Mouse (Mus musculus) midbrain, embryonic 12.5 days (tissue): ENCODE measurements around the gene Fam214b. TPM values are rescaled to one million over a fixed set of nuclear protein-coding genes. Genes with fewer than 3 reads are reported as not detected.

Experiments
- ATAC-seq: fragments of 200-750 bp; cut with Nextera tagmentation; 2 replicates; pipeline ENCODE4 v1.8.0; 2017; ENCODE audit warnings: low read depth, moderate TSS enrichment, moderate library complexity; ENCODE audit not compliant: low FRiP score
- H3K27ac ChIP-seq: fragments of 300-500 bp; sonication (generic); replicated peaks from 2 replicates; pipeline ENCODE4 v1.5.1; 2016; ENCODE audit warnings: mild to moderate bottlenecking
- H3K27me3 ChIP-seq: fragments of 300-500 bp; sonication (generic); 2 replicates; pipeline ENCODE4 v1.6.1; 2016; ENCODE audit warnings: mild to moderate bottlenecking
- H3K36me3 ChIP-seq: fragments of 300-500 bp; sonication (generic); 2 replicates; pipeline ENCODE4 v1.6.1; 2016
- H3K4me1 ChIP-seq: fragments of 300-500 bp; sonication (generic); 2 replicates; pipeline ENCODE4 v1.6.1; 2016
- H3K4me2 ChIP-seq: fragments of 300-500 bp; sonication (generic); replicated peaks from 2 replicates; pipeline ENCODE4 v1.6.1; 2016; ENCODE audit warnings: mild to moderate bottlenecking, moderate library complexity
- H3K4me3 ChIP-seq: fragments of 300-500 bp; sonication (generic); 2 replicates; pipeline ENCODE4 v1.5.1; 2016; ENCODE audit warnings: mild to moderate bottlenecking
- H3K9ac ChIP-seq: fragments of 300-500 bp; sonication (generic); replicated peaks from 2 replicates; pipeline ENCODE4 v1.6.1; 2016; ENCODE audit warnings: mild to moderate bottlenecking, moderate library complexity
- H3K9me3 ChIP-seq: fragments of 300-500 bp; sonication (generic); 2 replicates; pipeline ENCODE4 v1.6.1; 2016; ENCODE audit warnings: mild to moderate bottlenecking
- WGBS: fragments of 180-500 bp; shearing (Covaris S2); methylation state at CpG from one replicate; pipeline ENCODE4 v1.1.7; 2016; 5-methylcytosine and 5-hydroxymethylcytosine counted together
- polyA plus RNA-seq: library from polyadenylated mRNA; unstranded; fragments of >200 nt; fragmentation: Nextera tagmentation; extraction: Ambion mirVana; gene quantifications from 2 replicates; pipeline ENCODE4 v1.2.1, GENCODE M21; 2016

Fam214b gene
- polyA plus RNA-seq, 1 experiment from 2014 or later, result 51.8 TPM

DNA sequence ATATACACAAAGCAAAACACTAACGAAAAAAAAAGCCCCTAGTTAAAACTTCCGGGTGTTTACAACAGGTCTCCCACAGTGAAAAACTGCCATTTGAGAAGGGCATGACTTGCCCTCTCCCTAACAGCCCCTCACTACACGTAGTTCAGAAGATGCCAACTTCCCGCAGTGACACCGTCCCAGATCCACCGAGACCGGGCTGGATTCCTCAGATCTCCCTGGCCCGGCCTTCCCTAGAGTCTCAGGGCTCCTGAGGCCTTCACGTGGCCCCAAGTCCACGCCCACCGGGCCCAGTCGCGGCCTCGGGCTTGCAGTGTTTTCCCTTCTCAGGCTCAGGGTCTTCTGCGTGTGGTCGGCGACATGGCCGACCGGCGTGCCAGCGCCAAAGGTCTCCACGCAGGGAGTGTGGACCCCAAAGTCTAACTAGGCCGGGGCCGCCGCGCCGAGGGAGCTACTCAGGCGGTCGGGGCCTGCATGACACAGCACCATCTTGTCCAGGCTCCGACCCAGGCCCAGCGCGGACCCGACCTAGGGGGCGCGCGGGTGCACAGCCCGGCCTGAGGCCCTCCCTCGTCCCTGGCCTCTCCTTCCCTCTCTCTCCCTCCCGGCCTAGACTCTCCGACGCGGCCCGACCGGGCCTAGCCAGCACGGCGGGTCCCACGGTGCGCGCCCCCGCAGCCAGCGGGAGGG is 46.4 kb downstream of the Fam214b start:
- under 1% methylated on average over 51 of the region's 51 CpGs for WGBS
- peak overlapping the region; percentile 73 for H3K9ac ChIP-seq
- no peaks in the 10 kb centered on the region for H3K27me3 ChIP-seq
- H3K4me1 ChIP-seq, result peaks cover 27% of the 10 kb centered on the region
- H3K4me2 ChIP-seq, result peak overlapping the region; percentile 90
- H3K9me3 ChIP-seq, result no peaks in the 10 kb centered on the region
- H3K4me3 ChIP-seq, result peak overlapping the region; percentile 76
- ATAC-seq, result peak; percentile 74
- H3K27ac ChIP-seq, result peak overlapping the region; percentile 98
- H3K36me3 ChIP-seq, result peaks cover 11% of the 10 kb centered on the region

DNA sequence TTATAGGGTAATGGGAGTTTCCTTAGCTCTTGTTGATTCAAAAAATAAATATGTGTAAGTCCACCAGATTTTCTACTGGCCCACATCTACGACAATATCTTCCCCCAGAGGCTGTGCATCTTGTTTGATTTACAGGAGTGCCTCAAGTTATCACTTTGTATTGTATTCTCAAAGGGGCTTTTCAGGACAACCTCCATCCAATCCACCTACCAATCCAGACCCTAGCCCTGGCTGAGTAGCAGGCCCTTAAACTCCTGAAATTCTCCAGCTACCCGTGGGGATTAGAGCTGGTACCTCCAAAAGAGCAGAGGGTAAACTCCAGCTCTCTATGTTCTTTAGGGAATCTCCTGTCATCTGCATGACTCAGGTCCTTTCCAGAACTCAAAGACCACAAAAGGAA is 48.0 kb downstream of the Fam214b start:
- Histone ChIP-seq H3K27ac (no peak overlapping the region), H3K9ac (peak overlapping the region; percentile 3; the same call in 1 of the 2 replicates), H3K4me1 (peaks cover 27% of the 10 kb centered on the region), H3K4me2 (peak overlapping the region; percentile 90), H3K9me3 (no peaks in the 10 kb centered on the region), H3K27me3 (no peaks in the 10 kb centered on the region), H3K4me3 (peak overlapping the region; percentile 76), H3K36me3 (peaks cover 27% of the 10 kb centered on the region)
- ATAC-seq, result no peak
- 66% methylated on average over 2 of the region's 2 CpGs for WGBS

GRCm38 (mm10) chr4:42988296-42988695 is 57.7 kb downstream of the Fam214b start:
- H3K4me1 ChIP-seq, result no peaks in the 10 kb centered on the region
- H3K4me3 ChIP-seq, result no peak overlapping the region
- H3K9ac ChIP-seq, result no peak overlapping the region
- WGBS, result 87% methylated on average over 1 of the region's 1 CpGs
- H3K4me2 ChIP-seq, result no peak overlapping the region
- no peak overlapping the region for H3K27ac ChIP-seq
- ATAC-seq, result no peak
- no peaks in the 10 kb centered on the region for H3K9me3 ChIP-seq
- H3K27me3 ChIP-seq, result no peaks in the 10 kb centered on the region
- peaks cover 98% of the 10 kb centered on the region for H3K36me3 ChIP-seq

Other genes with a start within 250 kb of the Fam214b start
- 0.09 and 0.26 TPM in 2 replicates for gene Fam205a1, start 192.3 kb downstream of the Fam214b start, polyA plus RNA-seq
- gene Gm12394, start 189.4 kb downstream of the Fam214b start, polyA plus RNA-seq, result 0.32 and 0.47 TPM in 2 replicates
- gene Fam205c, start 172.0 kb downstream of the Fam214b start, polyA plus RNA-seq, result 2.3 and 3.0 TPM in 2 replicates
- gene Phf24, start 129.6 kb downstream of the Fam214b start, polyA plus RNA-seq, result 6.6 and 8.4 TPM in 2 replicates
- 27.0 and 35.2 TPM in 2 replicates for gene Dnajb5, start 96.4 kb downstream of the Fam214b start, polyA plus RNA-seq
- gene 1700022I11Rik, start 76.6 kb downstream of the Fam214b start, polyA plus RNA-seq, result 0.24 and 0.55 TPM in 2 replicates
- gene Vcp, start 45.7 kb downstream of the Fam214b start, polyA plus RNA-seq, result 645 and 652 TPM in 2 replicates
- gene Fancg, start 35.7 kb downstream of the Fam214b start, polyA plus RNA-seq, result 18.3 and 24.0 TPM in 2 replicates
- 25.2 and 27.5 TPM in 2 replicates for gene Pigo, start 20.4 kb downstream of the Fam214b start, polyA plus RNA-seq
- gene Stoml2, start 14.5 kb downstream of the Fam214b start, polyA plus RNA-seq, result 281 and 296 TPM in 2 replicates
- gene Unc13b, start 12.7 kb upstream of the Fam214b start, polyA plus RNA-seq, result 24.6 and 30.7 TPM in 2 replicates
- 0.22 and 0.46 TPM in 2 replicates for gene Atp8b5, start 220.9 kb upstream of the Fam214b start, polyA plus RNA-seq